Mouse (Mus musculus): Measurements from ENCODE around the gene Gm20388. TPM values are rescaled to one million over a fixed set of nuclear protein-coding genes. Genes with fewer than 3 reads are reported as not detected.
A peak's percentile ranks its signal among the peaks of the same experiment; 100 is the strongest.

Gm20388 gene
- total RNA-seq, 2 experiments from 2014 or later = 2.2 to 7.6 TPM

DNA sequence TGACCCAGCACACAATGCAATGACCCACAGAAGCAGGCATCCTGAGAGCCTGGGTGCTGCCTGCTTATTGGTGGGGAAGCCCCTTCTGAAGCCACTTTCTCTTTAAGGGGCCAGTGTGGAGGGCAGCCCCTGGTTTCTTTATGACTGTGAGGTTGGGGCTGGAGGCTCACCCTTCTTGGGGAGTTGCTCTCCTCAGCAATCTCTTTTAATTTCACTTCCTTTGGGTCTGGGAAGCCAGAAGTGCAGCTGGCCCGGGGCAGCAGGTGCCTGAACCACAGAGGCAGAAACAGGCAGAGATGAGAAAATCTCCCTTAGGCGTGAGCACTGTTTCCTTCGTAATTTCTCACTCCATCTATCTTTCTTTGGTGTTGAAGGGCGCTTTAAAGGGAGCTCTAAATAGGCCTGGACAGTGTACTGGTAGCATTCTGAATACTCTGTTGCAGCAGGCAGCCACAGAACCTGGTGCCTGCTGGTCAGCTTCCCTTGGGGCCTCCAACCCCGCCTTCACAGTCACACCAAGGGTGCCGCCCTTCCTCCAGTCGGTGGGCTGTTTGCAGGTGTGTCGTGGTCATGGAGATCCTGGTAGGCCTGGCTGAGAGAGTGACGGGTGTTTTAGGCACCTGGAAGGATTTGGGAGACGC lies 2791.8 kb downstream of the Gm20388 start:
- no peak for DNase-seq (ENCODE audit: low spot score in 2 of 2)
- no peak overlapping the region for H3K27ac ChIP-seq
- no peak for TF ChIP-seq CTCF (conservative IDR thresholded peaks at IDR 0.05)
- no peak overlapping the region for H3K4me3 ChIP-seq

- H3K27ac ChIP-seq = no peak overlapping the region
- TF ChIP-seq CTCF (conservative IDR thresholded peaks at IDR 0.05) = no peak
- no peak for DNase-seq (ENCODE audit: low spot score in 2 of 2)
- no peak overlapping the region for H3K4me3 ChIP-seq
Observed at GRCm38 (mm10) chr8:122702957-122703356, 2792.3 kb downstream of the Gm20388 start.

- no peak overlapping the region for H3K27ac ChIP-seq
- no peak for TF ChIP-seq CTCF (conservative IDR thresholded peaks at IDR 0.05)
- H3K4me3 ChIP-seq = no peak overlapping the region
- DNase-seq (ENCODE audit: low spot score in 2 of 2) = no peak
Observed at GRCm38 (mm10) chr8:122704612-122705011, 2794.0 kb downstream of the Gm20388 start.

GRCm38 (mm10) chr8:122705901-122706561 lies 2795.4 kb downstream of the Gm20388 start:
- no peak for TF ChIP-seq CTCF (conservative IDR thresholded peaks at IDR 0.05)
- Histone ChIP-seq H3K27ac (no peak overlapping the region), H3K4me3 (no peak overlapping the region)
- no peak for DNase-seq (ENCODE audit: low spot score in 2 of 2)

DNA sequence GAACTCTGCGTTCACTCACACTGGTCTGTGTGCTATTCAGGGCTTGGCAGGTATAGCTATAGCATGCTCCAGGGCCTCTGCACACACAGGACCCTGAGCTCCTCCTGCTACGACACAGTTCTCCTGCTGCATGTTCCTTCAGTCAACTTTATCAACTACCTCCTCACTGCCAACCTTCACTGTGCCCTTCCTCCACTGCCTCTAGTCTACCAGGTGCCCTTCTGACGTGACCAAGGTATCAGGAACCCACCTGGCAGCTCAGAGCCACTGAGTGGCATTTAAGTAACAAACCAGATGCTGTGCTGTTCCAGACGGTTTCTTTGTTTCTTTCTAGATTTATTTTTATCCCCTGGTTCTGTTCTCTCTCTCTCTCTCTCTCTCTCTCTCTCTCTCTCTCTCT lies 2796.5 kb downstream of the Gm20388 start:
- H3K4me3 ChIP-seq = no peak overlapping the region
- no peak overlapping the region for H3K27ac ChIP-seq
- DNase-seq (ENCODE audit: low spot score in 2 of 2) = no peak
- no peak for TF ChIP-seq CTCF (conservative IDR thresholded peaks at IDR 0.05)

- DNase-seq (ENCODE audit: low spot score in 2 of 2) = peak; percentile 58 to 59
- Histone ChIP-seq H3K27ac (0 out of 2 replicates have a peak overlapping the region, but pooled peaks have one; percentile 15), H3K4me3 (no peak overlapping the region)
- TF ChIP-seq CTCF (conservative IDR thresholded peaks at IDR 0.05) = peak; percentile 53
Observed at GRCm38 (mm10) chr8:122709340-122710111, 2798.9 kb downstream of the Gm20388 start.

DNA sequence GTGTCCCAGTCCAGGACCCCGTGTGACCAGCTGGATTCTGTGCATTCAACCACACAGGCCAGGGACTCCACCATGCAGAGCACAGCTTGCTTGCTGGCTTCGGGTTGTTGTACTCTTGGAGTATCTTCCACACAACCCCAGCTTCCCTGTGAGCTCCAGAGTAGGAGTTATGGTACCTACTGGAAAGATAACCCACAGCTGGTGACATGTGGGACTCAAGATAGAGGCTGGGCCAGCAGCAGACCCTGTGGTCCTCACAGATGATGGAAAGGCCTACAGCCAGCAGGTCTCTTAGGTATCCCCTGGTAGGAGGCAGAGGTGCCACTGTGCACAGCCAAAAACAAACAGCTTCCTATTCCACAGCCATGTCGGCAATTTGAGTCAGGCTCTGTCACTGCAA lies 2800.8 kb downstream of the Gm20388 start:
- Histone ChIP-seq H3K27ac (no peak overlapping the region), H3K4me3 (no peak overlapping the region)
- no peak for TF ChIP-seq CTCF (conservative IDR thresholded peaks at IDR 0.05)
- no peak for DNase-seq (ENCODE audit: low spot score in 2 of 2)

GRCm38 (mm10) chr8:122711891-122712365 lies 2801.3 kb downstream of the Gm20388 start:
- no peak overlapping the region for H3K4me3 ChIP-seq
- H3K27ac ChIP-seq = no peak overlapping the region
- TF ChIP-seq CTCF (conservative IDR thresholded peaks at IDR 0.05) = no peak
- no peak for DNase-seq (ENCODE audit: low spot score in 2 of 2)

GRCm38 (mm10) chr8:122712411-122713156 lies 2801.9 kb downstream of the Gm20388 start:
- no peak overlapping the region for H3K27ac ChIP-seq
- TF ChIP-seq CTCF (conservative IDR thresholded peaks at IDR 0.05) = no peak
- H3K4me3 ChIP-seq = no peak overlapping the region
- DNase-seq (ENCODE audit: low spot score in 2 of 2) = no peak

GRCm38 (mm10) chr8:122713157-122713518 lies 2802.5 kb downstream of the Gm20388 start:
- no peak for TF ChIP-seq CTCF (conservative IDR thresholded peaks at IDR 0.05)
- Histone ChIP-seq H3K4me3 (no peak overlapping the region), H3K27ac (no peak overlapping the region)
- no peak for DNase-seq (ENCODE audit: low spot score in 2 of 2)

DNA sequence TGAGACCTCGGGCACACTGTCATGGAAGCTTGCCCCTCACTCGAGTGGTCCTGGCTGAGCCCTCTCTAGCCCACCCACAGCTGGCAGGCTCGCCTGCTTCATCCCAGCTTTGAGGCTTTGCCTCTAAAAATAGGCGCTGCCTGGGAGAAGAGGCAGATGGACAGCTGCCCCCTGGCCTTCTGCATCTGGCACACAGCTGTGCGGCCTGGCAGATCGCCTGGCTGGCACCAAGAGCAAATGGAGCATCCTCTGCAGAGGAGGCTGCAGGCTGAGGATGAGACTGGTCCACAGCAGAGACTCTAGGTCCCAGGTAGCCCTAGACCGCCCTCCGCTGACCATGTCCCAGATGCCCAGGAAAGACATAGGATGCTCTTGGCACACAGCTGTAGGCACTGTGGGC lies 2805.9 kb downstream of the Gm20388 start:
- DNase-seq (ENCODE audit: low spot score in 2 of 2) = no peak
- Histone ChIP-seq H3K27ac (no peak overlapping the region), H3K4me3 (no peak overlapping the region)
- no peak for TF ChIP-seq CTCF (conservative IDR thresholded peaks at IDR 0.05)

DNA sequence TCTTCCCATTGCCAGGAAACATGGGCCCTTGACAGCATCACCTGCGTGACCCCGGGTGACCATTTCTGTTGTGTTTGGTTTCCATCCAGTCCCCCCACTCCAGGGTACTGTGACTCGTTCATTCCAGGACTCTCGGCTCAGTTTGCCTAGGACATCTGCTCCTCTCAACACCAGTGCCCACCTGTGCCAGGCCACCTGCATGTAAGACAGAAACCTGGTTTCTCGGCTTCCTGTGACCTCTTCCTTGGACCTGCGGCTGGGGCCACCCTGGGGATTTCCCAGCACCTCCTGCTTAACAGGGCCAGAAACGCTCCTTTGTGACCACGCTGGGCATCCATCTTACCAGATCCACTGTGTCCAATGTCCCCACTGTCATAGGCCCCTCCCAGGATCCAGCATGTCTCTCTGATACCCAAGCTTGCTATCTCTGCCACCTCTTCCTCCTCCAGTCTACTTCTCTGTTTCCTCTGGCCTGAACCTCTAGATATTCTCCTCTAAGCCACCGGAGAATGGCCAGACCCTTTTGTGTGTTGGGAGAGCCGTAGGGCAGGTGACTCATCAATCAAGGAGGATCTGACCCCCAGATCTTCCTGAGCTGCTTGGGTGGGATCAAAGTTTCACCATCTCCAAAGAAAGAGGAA lies 2807.3 kb downstream of the Gm20388 start:
- Histone ChIP-seq H3K4me3 (no peak overlapping the region), H3K27ac (no peak overlapping the region)
- DNase-seq (ENCODE audit: low spot score in 2 of 2) = no peak
- TF ChIP-seq CTCF (conservative IDR thresholded peaks at IDR 0.05) = no peak
